Comparison of ENCODE assay signal across 10 mouse cellular contexts in genomic region chr7:12774606-12775005, GRCm38 (mm10). TPM values are rescaled to one million over a fixed set of nuclear protein-coding genes. Genes with fewer than 3 reads are reported as not detected.
DNase-seq lines count a peak whose midpoint lies in the region; ATAC-seq and TF ChIP-seq lines count a peak whose summit lies in the region.
"Had no signal": no experiment of that assay in that cellular context is flagged by ENCODE, and none has a peak within 500 bp of the region (broad histone marks: within the 10 kb centered on the region; RNA-seq: fewer than 3 reads in every experiment).

No protein-coding gene starts in this region.

- H3K27ac ChIP-seq in forebrain, embryonic 13.5 days = no peak overlapping the region
- no peak overlapping the region for H3K27ac ChIP-seq in forebrain, embryonic 12.5 days
- H3K27ac ChIP-seq in forebrain, postnatal 0 days (ENCODE audit: low read depth, low read length) = no peak overlapping the region
- H3K27ac ChIP-seq in limb, embryonic 10.5 days = no peak overlapping the region
- H3K27ac ChIP-seq in midbrain, embryonic 10.5 days (replicated peaks) = no peak overlapping the region
- H3K27ac ChIP-seq: hindbrain, embryonic 15.5 days had no signal

- H3K9me3 ChIP-seq in forebrain, embryonic 13.5 days (replicated peaks) = no peaks in the 10 kb centered on the region; the same call in 1 of the 2 replicates
- H3K9me3 ChIP-seq in forebrain, embryonic 12.5 days = no peaks in the 10 kb centered on the region
- H3K9me3 ChIP-seq in forebrain, postnatal 0 days (ENCODE audit: low read length) = peaks cover 5% of the 10 kb centered on the region; the same call in 1 of the 2 replicates
- H3K9me3 ChIP-seq in limb, embryonic 10.5 days (replicated peaks) = no peaks in the 10 kb centered on the region
- H3K9me3 ChIP-seq in midbrain, embryonic 10.5 days (replicated peaks) = peaks cover 13% of the 10 kb centered on the region; the same call in 1 of the 2 replicates
- H3K9me3 ChIP-seq: hindbrain, embryonic 15.5 days had no signal

- H3K36me3 ChIP-seq in forebrain, embryonic 13.5 days (ENCODE audit: poor library complexity, severe bottlenecking) = peaks cover 59% of the 10 kb centered on the region
- peaks cover 44% of the 10 kb centered on the region for H3K36me3 ChIP-seq in forebrain, embryonic 12.5 days (replicated peaks)
- H3K36me3 ChIP-seq in forebrain, postnatal 0 days (ENCODE audit: insufficient read depth) = peaks cover 51% of the 10 kb centered on the region
- H3K36me3 ChIP-seq in limb, embryonic 10.5 days = peaks cover 58% of the 10 kb centered on the region
- peaks cover 59% of the 10 kb centered on the region for H3K36me3 ChIP-seq in midbrain, embryonic 10.5 days

- H3K27me3 ChIP-seq in forebrain, embryonic 13.5 days = no peaks in the 10 kb centered on the region
- no peaks in the 10 kb centered on the region for H3K27me3 ChIP-seq in forebrain, embryonic 12.5 days
- no peaks in the 10 kb centered on the region for H3K27me3 ChIP-seq in forebrain, postnatal 0 days (ENCODE audit: insufficient read depth, low read length)
- H3K27me3 ChIP-seq in limb, embryonic 10.5 days (ENCODE audit: low read depth, poor library complexity, severe bottlenecking) = no peaks in the 10 kb centered on the region
- H3K27me3 ChIP-seq in midbrain, embryonic 10.5 days (ENCODE audit: low read depth, poor library complexity, severe bottlenecking) = no peaks in the 10 kb centered on the region
- H3K27me3 ChIP-seq: hindbrain, embryonic 15.5 days had no signal

- peak; percentile 73; the same call in 1 of the 2 replicates for ATAC-seq in forebrain, embryonic 13.5 days
- ATAC-seq in forebrain, embryonic 12.5 days (ENCODE audit: low FRiP score) = no peak
- ATAC-seq in forebrain, postnatal 0 days = peak; percentile 72
- no peak for ATAC-seq in inflammation-experienced regulatory T-cells, adult 6 months

- H3K4me2 ChIP-seq in forebrain, embryonic 13.5 days = no peak overlapping the region
- no peak overlapping the region for H3K4me2 ChIP-seq in forebrain, embryonic 12.5 days
- H3K4me2 ChIP-seq in forebrain, postnatal 0 days (ENCODE audit: low read depth) = no peak overlapping the region
- H3K4me2 ChIP-seq: hindbrain, embryonic 15.5 days had no signal

- 92% methylated on average over 1 of the region's 1 CpGs for WGBS in forebrain, embryonic 13.5 days
- 100% methylated on average over 1 of the region's 1 CpGs for WGBS in forebrain, embryonic 12.5 days
- WGBS in forebrain, postnatal 0 days = 65% methylated on average over 1 of the region's 1 CpGs
- 93% methylated on average over 1 of the region's 1 CpGs for WGBS in limb, embryonic 10.5 days
- WGBS in midbrain, embryonic 10.5 days = 96% methylated on average over 1 of the region's 1 CpGs

- TF ChIP-seq CTCF in forebrain, postnatal 0 days (IDR thresholded peaks at IDR 0.05; ENCODE audit: low read depth) = peak; percentile 12; the same call in 1 of the 2 replicates

- peak; percentile 82 for DNase-seq in Muller cell, postnatal 12 days (ENCODE audit: inconsistent ontology term)
- peak; percentile 65 for DNase-seq in forebrain, postnatal 0 days
- peak; percentile 69 to 78 for DNase-seq in layer of hippocampus, postnatal 10 days (ENCODE audit: low spot score in 2 of 2)
- no peak for DNase-seq in limb, embryonic 10.5 days (ENCODE audit: low spot score)
- DNase-seq in midbrain, embryonic 10.5 days (ENCODE audit: low spot score) = no peak

- peaks cover 7% of the 10 kb centered on the region for H3K4me1 ChIP-seq in forebrain, embryonic 13.5 days
- peaks cover 6% of the 10 kb centered on the region; the same call in 1 of the 2 replicates for H3K4me1 ChIP-seq in forebrain, embryonic 12.5 days
- peaks cover 5% of the 10 kb centered on the region; the same call in 1 of the 2 replicates for H3K4me1 ChIP-seq in forebrain, postnatal 0 days (ENCODE audit: insufficient read depth)
- H3K4me1 ChIP-seq in limb, embryonic 10.5 days = peaks cover 1% of the 10 kb centered on the region
- peaks cover 5% of the 10 kb centered on the region for H3K4me1 ChIP-seq in midbrain, embryonic 10.5 days
- H3K4me1 ChIP-seq: megakaryocyte, embryonic 14.5 days had no signal

- H3K9ac ChIP-seq in forebrain, embryonic 13.5 days = no peak overlapping the region
- H3K9ac ChIP-seq in forebrain, embryonic 12.5 days = no peak overlapping the region
- H3K9ac ChIP-seq in forebrain, postnatal 0 days = no peak overlapping the region
- H3K9ac ChIP-seq: hindbrain, embryonic 15.5 days had no signal

- no peak overlapping the region for H3K4me3 ChIP-seq in forebrain, embryonic 13.5 days
- no peak overlapping the region for H3K4me3 ChIP-seq in forebrain, embryonic 12.5 days (replicated peaks)
- H3K4me3 ChIP-seq in forebrain, postnatal 0 days (ENCODE audit: low read depth, low read length) = no peak overlapping the region
- H3K4me3 ChIP-seq in limb, embryonic 10.5 days = no peak overlapping the region
- H3K4me3 ChIP-seq in midbrain, embryonic 10.5 days = no peak overlapping the region
- H3K4me3 ChIP-seq: hindbrain, embryonic 15.5 days; megakaryocyte, embryonic 14.5 days had no signal

RNA-seq across cellular contexts. Expression of gene Zscan18, which starts 28.8 kb away (rescaled TPM):
- 11.4 and 14.9 TPM in 2 replicates for polyA plus RNA-seq in forebrain, embryonic 13.5 days (2015; fragmentation: Nextera tagmentation; extraction: Ambion mirVana)
- 13.6 and 15.2 TPM in 2 replicates for polyA plus RNA-seq in forebrain, embryonic 12.5 days (2016; fragmentation: Nextera tagmentation; extraction: Ambion mirVana)
- total RNA-seq in forebrain, postnatal 0 days (2014; rRNA removed) = 28.4 and 36.7 TPM in 2 replicates
- 13.3 and 17.8 TPM in 2 replicates for polyA plus RNA-seq in forebrain, postnatal 0 days (2015; fragmentation: Nextera tagmentation; extraction: Ambion mirVana)
- total RNA-seq in layer of hippocampus, postnatal 10 days (2021) = 10 to 100 TPM; 19.9 to 25.0 TPM
- polyA plus RNA-seq in inflammation-experienced regulatory T-cells, adult 6 months (2017; shearing (Covaris generic)) = 1 to 10 TPM in 2 of 3 experiments, under 1 TPM in 1; 0.63 to 1.3 (median 1.1) TPM
- 13.8 and 15.7 TPM in 2 replicates for polyA plus RNA-seq in limb, embryonic 10.5 days (2016; fragmentation: Nextera tagmentation; extraction: Ambion mirVana)
- polyA plus RNA-seq in midbrain, embryonic 10.5 days (2016; fragmentation: Nextera tagmentation; extraction: Ambion mirVana) = 10.4 and 13.7 TPM in 2 replicates

RNA-seq across cellular contexts. Expression of gene Vmn2r56, which starts 39.8 kb away (rescaled TPM):
- polyA plus RNA-seq in forebrain, embryonic 13.5 days (2015; fragmentation: Nextera tagmentation; extraction: Ambion mirVana) = not detected in 2 replicates
- not detected in 2 replicates for polyA plus RNA-seq in forebrain, embryonic 12.5 days (2016; fragmentation: Nextera tagmentation; extraction: Ambion mirVana)
- total RNA-seq in forebrain, postnatal 0 days (2014; rRNA removed) = 0.10 and 0.15 TPM in 2 replicates
- polyA plus RNA-seq in forebrain, postnatal 0 days (2015; fragmentation: Nextera tagmentation; extraction: Ambion mirVana) = 0.02 TPM in 1 of 2 replicates, not detected in the other
- under 1 TPM; 0.07 to 0.09 TPM for total RNA-seq in layer of hippocampus, postnatal 10 days (2021)
- polyA plus RNA-seq in inflammation-experienced regulatory T-cells, adult 6 months (2017; shearing (Covaris generic)) = under 1 TPM in 1 of 3 experiments, not detected in 2; 0.12 TPM
- not detected in 2 replicates for polyA plus RNA-seq in limb, embryonic 10.5 days (2016; fragmentation: Nextera tagmentation; extraction: Ambion mirVana)
- polyA plus RNA-seq in midbrain, embryonic 10.5 days (2016; fragmentation: Nextera tagmentation; extraction: Ambion mirVana) = not detected in 2 replicates

RNA-seq across cellular contexts. Expression of gene Zfp329, which starts 44.1 kb away (rescaled TPM):
- 31.0 and 31.4 TPM in 2 replicates for polyA plus RNA-seq in forebrain, embryonic 13.5 days (2015; fragmentation: Nextera tagmentation; extraction: Ambion mirVana)
- 25.4 and 28.2 TPM in 2 replicates for polyA plus RNA-seq in forebrain, embryonic 12.5 days (2016; fragmentation: Nextera tagmentation; extraction: Ambion mirVana)
- total RNA-seq in forebrain, postnatal 0 days (2014; rRNA removed) = 20.6 and 26.6 TPM in 2 replicates
- 8.1 and 14.2 TPM in 2 replicates for polyA plus RNA-seq in forebrain, postnatal 0 days (2015; fragmentation: Nextera tagmentation; extraction: Ambion mirVana)
- 10 to 100 TPM; 21.7 to 22.3 TPM for total RNA-seq in layer of hippocampus, postnatal 10 days (2021)
- 10 to 100 TPM; 13.5 to 25.4 (median 19.3) TPM for polyA plus RNA-seq in inflammation-experienced regulatory T-cells, adult 6 months (2017; shearing (Covaris generic))
- 14.8 and 16.8 TPM in 2 replicates for polyA plus RNA-seq in limb, embryonic 10.5 days (2016; fragmentation: Nextera tagmentation; extraction: Ambion mirVana)
- 17.3 and 20.4 TPM in 2 replicates for polyA plus RNA-seq in midbrain, embryonic 10.5 days (2016; fragmentation: Nextera tagmentation; extraction: Ambion mirVana)

RNA-seq across cellular contexts. Expression of gene Zfp110, which starts 60.0 kb away (rescaled TPM):
- polyA plus RNA-seq in forebrain, embryonic 13.5 days (2015; fragmentation: Nextera tagmentation; extraction: Ambion mirVana) = 32.6 and 33.3 TPM in 2 replicates
- 32.4 and 34.5 TPM in 2 replicates for polyA plus RNA-seq in forebrain, embryonic 12.5 days (2016; fragmentation: Nextera tagmentation; extraction: Ambion mirVana)
- total RNA-seq in forebrain, postnatal 0 days (2014; rRNA removed) = 34.9 and 43.2 TPM in 2 replicates
- 15.4 and 18.5 TPM in 2 replicates for polyA plus RNA-seq in forebrain, postnatal 0 days (2015; fragmentation: Nextera tagmentation; extraction: Ambion mirVana)
- 10 to 100 TPM; 13.6 to 21.8 TPM for total RNA-seq in layer of hippocampus, postnatal 10 days (2021)
- polyA plus RNA-seq in inflammation-experienced regulatory T-cells, adult 6 months (2017; shearing (Covaris generic)) = 10 to 100 TPM; 62.9 to 99.3 (median 85.2) TPM
- polyA plus RNA-seq in limb, embryonic 10.5 days (2016; fragmentation: Nextera tagmentation; extraction: Ambion mirVana) = 30.4 and 32.6 TPM in 2 replicates
- 28.3 and 34.0 TPM in 2 replicates for polyA plus RNA-seq in midbrain, embryonic 10.5 days (2016; fragmentation: Nextera tagmentation; extraction: Ambion mirVana)

Comparison
In these comparisons a context has a peak if more than half of its experiments do, and no peak if none do; other contexts are left out.
1. ATAC-seq: peak in forebrain, embryonic 13.5 days (single experiment) and forebrain, postnatal 0 days (single experiment); none in forebrain, embryonic 12.5 days (single experiment) and inflammation-experienced regulatory T-cells, adult 6 months (single experiment).
2. DNase-seq: peak in Muller cell, postnatal 12 days (single experiment), forebrain, postnatal 0 days (single experiment) and layer of hippocampus, postnatal 10 days (2 of 2); none in limb, embryonic 10.5 days (single experiment) and midbrain, embryonic 10.5 days (single experiment).